Mouse (Mus musculus) ES-E14 (cell line): ENCODE data around the gene Ptbp2. TPM values are rescaled to one million over a fixed set of nuclear protein-coding genes. Genes with fewer than 3 reads are reported as not detected.

Experiments
- DNase-seq: peaks from one replicate; pipeline ENCODE4 v3.0.0-alpha.2; 2013; ENCODE audit warnings: low read depth, low spot score
- H3K27ac ChIP-seq: 2 replicates; pipeline ENCODE4 v1.5.1; 2012; ENCODE audit warnings: low read depth, mild to moderate bottlenecking, low read length, moderate library complexity, mixed read lengths; ENCODE audit not compliant: poor library complexity, insufficient read depth, severe bottlenecking
- H3K36me3 ChIP-seq: 2 replicates; pipeline ENCODE4 v1.6.1; 2012; ENCODE audit warnings: mild to moderate bottlenecking, low read length, moderate library complexity, mixed read lengths; ENCODE audit not compliant: control insufficient read depth, poor library complexity, insufficient read depth, severe bottlenecking
- H3K4me1 ChIP-seq, 2 experiments: fragments of 150-350 bp in 1 of 2; sonication (generic) in 1 of 2; 2 replicates each; pipeline ENCODE4 v1.6.1; 2012; ENCODE audit warnings: low read length in 2 of 2, mild to moderate bottlenecking in 1 of 2, mixed read lengths in 1 of 2; ENCODE audit not compliant: control insufficient read depth in 2 of 2, insufficient read depth in 2 of 2, poor library complexity in 1 of 2
- H3K4me3 ChIP-seq, 2 experiments: fragments of 150-350 bp in 1 of 2; sonication (generic) in 1 of 2; 2 replicates each; pipeline ENCODE4 v1.5.1; 2012; ENCODE audit warnings: low read length in 2 of 2, low read depth in 1 of 2, mild to moderate bottlenecking in 1 of 2, mixed read lengths in 1 of 2; ENCODE audit not compliant: insufficient read depth in 1 of 2, poor library complexity in 1 of 2, severe bottlenecking in 1 of 2
- H3K9ac ChIP-seq: 2 replicates; pipeline ENCODE4 v1.6.1; 2012; ENCODE audit warnings: low read depth, mild to moderate bottlenecking, low read length, mixed read lengths; ENCODE audit not compliant: poor library complexity, insufficient read depth, severe bottlenecking
- H3K9me3 ChIP-seq: fragments of 150-350 bp; sonication (generic); 2 replicates; pipeline ENCODE4 v1.6.1; 2012; ENCODE audit warnings: low read depth, mild to moderate bottlenecking, low read length; ENCODE audit not compliant: control insufficient read depth, insufficient read depth
- CHD2 ChIP-seq: IDR thresholded peaks from 2 replicates; pipeline ENCODE4 v1.6.1; 2014; ENCODE audit warnings: mild to moderate bottlenecking, low read depth, low read length, inconsistent platforms
- HCFC1 ChIP-seq: IDR thresholded peaks from 2 replicates; pipeline ENCODE4 v1.6.1; 2012; ENCODE audit warnings: low read length, inconsistent platforms, borderline replicate concordance; ENCODE audit not compliant: insufficient read depth
- MAFK ChIP-seq: IDR thresholded peaks from 2 replicates; pipeline ENCODE4 v1.6.1; 2014; ENCODE audit warnings: mild to moderate bottlenecking, low read depth, low read length, inconsistent platforms; ENCODE audit not compliant: insufficient read depth
- ZC3H11A ChIP-seq: IDR thresholded peaks from 2 replicates; pipeline ENCODE4 v1.6.1; 2012; ENCODE audit warnings: low read depth, mild to moderate bottlenecking, inconsistent platforms, low read length, borderline replicate concordance
- ZNF384 ChIP-seq: IDR thresholded peaks from 2 replicates; pipeline ENCODE4 v1.6.1; 2012; ENCODE audit warnings: low read depth, low read length, inconsistent platforms
- in situ Hi-C, 2 experiments: fragments of 600-800 bp; cut with MboI; formaldehyde crosslinking; loops; one replicate each; pipeline ENCODE4 v1.15.1; 2025; ENCODE audit warnings: low sequenced_read_pairs in 2 of 2, inconsistent platforms in 1 of 2; ENCODE audit not compliant: unreplicated experiment in 2 of 2
- total RNA-seq: library from RNA; depleted of rRNA; stranded (reverse); fragments of 300-350 nt; gene quantifications from 2 replicates; pipeline ENCODE4 v1.2.3, GENCODE M21; 2012

Ptbp2 gene
- total RNA-seq, 1 experiment = 32.9 TPM

- H3K9ac ChIP-seq = no peak overlapping the region
- in situ Hi-C loops = no loop called here
- no peak overlapping the region for H3K27ac ChIP-seq
- no peak overlapping the region for H3K4me3 ChIP-seq
- no peak for DNase-seq
- H3K9me3 ChIP-seq = no peaks in the 10 kb centered on the region
- H3K4me1 ChIP-seq = peaks cover 3% of the 10 kb centered on the region in 2 experiments; a peak in 3 of 4 replicates
- H3K36me3 ChIP-seq = no peaks in the 10 kb centered on the region
- TF ChIP-seq CHD2 (no peak), HCFC1 (no peak), MAFK (no peak)
Observed at GRCm38 (mm10) chr3:119778431-119778830, 5.8 kb downstream of the Ptbp2 start.

GRCm38 (mm10) chr3:119776129-119776528, 8.1 kb downstream of the Ptbp2 start:
- no peak for TF ChIP-seq HCFC1
- TF ChIP-seq ZC3H11A = no peak
- no peak for TF ChIP-seq ZNF384
- TF ChIP-seq CHD2 = no peak
- TF ChIP-seq MAFK = no peak
- Histone ChIP-seq H3K9ac (no peak overlapping the region), H3K36me3 (no peaks in the 10 kb centered on the region), H3K4me3 (no peak overlapping the region), H3K4me1 (peaks cover 3 to 4% of the 10 kb centered on the region in 2 experiments; a peak in 3 of 4 replicates), H3K9me3 (no peaks in the 10 kb centered on the region), H3K27ac (no peak overlapping the region)
- in situ Hi-C loops = no loop called here
- DNase-seq = no peak

GRCm38 (mm10) chr3:119772789-119773188, 11.5 kb downstream of the Ptbp2 start:
- Histone ChIP-seq H3K9ac (no peak overlapping the region), H3K36me3 (no peaks in the 10 kb centered on the region), H3K9me3 (no peaks in the 10 kb centered on the region), H3K4me3 (no peak overlapping the region), H3K27ac (no peak overlapping the region), H3K4me1 (peaks cover 0 to 1% of the 10 kb centered on the region in 2 experiments; a peak in 1 of 4 replicates)
- no peak for DNase-seq
- TF ChIP-seq CHD2 (no peak), HCFC1 (no peak), MAFK (no peak), ZC3H11A (no peak), ZNF384 (no peak)
- in situ Hi-C loops = no loop called here

GRCm38 (mm10) chr3:119763772-119764171, 20.5 kb downstream of the Ptbp2 start:
- Histone ChIP-seq H3K27ac (no peak overlapping the region), H3K36me3 (no peaks in the 10 kb centered on the region), H3K9me3 (no peaks in the 10 kb centered on the region), H3K4me3 (no peak overlapping the region), H3K4me1 (no peaks in the 10 kb centered on the region), H3K9ac (no peak overlapping the region)
- no peak for DNase-seq
- in situ Hi-C loops = no loop called here
- TF ChIP-seq CHD2 = no peak
- no peak for TF ChIP-seq HCFC1

- Histone ChIP-seq H3K4me1 (no peaks in the 10 kb centered on the region), H3K9ac (no peak overlapping the region), H3K4me3 (no peak overlapping the region), H3K36me3 (no peaks in the 10 kb centered on the region), H3K9me3 (no peaks in the 10 kb centered on the region), H3K27ac (no peak overlapping the region)
- no peak for DNase-seq
- no peak for TF ChIP-seq HCFC1
- no peak for TF ChIP-seq ZNF384
- TF ChIP-seq MAFK = no peak
- TF ChIP-seq CHD2 = no peak
- no peak for TF ChIP-seq ZC3H11A
- in situ Hi-C loops = no loop called here
Observed at GRCm38 (mm10) chr3:119761732-119762131, 22.5 kb downstream of the Ptbp2 start.
